Mouse (Mus musculus) urinary bladder, adult 2 months (tissue): ENCODE measurements around the gene Bok. TPM values are rescaled to one million over a fixed set of nuclear protein-coding genes. Genes with fewer than 3 reads are reported as not detected.

Source experiments
- DNase-seq: peaks from one replicate; pipeline ENCODE4 v3.0.0; 2022; ENCODE audit warnings: low spot score
- polyA plus RNA-seq: library from polyadenylated mRNA; depleted of rRNA; stranded (reverse); fragments of >200 nt; gene quantifications from 2 replicates; pipeline ENCODE4 v1.2.3, GENCODE M21; 2012; rRNA removed

Bok gene
- polyA plus RNA-seq, 1 experiment = 52.5 TPM

DNA sequence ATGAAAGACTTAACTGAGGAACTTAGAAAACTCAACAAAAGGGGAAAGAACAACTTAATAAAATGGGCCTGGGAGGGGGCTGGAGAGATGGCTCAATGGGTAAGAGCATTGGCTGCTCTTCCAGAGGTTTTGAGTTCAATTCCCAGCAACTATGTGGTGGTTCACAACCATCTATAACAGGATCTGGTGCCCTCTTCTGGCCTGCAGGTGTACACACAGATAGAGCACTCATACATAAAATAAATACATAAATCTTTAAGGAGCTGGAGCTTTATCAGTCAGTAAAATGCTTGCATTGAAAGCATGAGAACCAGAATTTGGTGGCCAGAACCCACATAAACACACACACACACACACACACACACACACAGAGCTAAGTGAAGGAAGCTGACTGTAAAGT is 57.5 kb downstream of the Bok start:
- DNase-seq = no peak

Other genes with a start within 250 kb of the Bok start
- gene Hdlbp, start 206.8 kb upstream of the Bok start, polyA plus RNA-seq = 134 and 137 TPM in 2 replicates
- 4.9 and 5.3 TPM in 2 replicates for gene Farp2, start 173.6 kb upstream of the Bok start, polyA plus RNA-seq
- 141 and 169 TPM in 2 replicates for gene Stk25, start 27.0 kb upstream of the Bok start, polyA plus RNA-seq
- 49.8 and 52.4 TPM in 2 replicates for gene Atg4b, start 65.8 kb downstream of the Bok start, polyA plus RNA-seq
- gene Thap4, start 69.2 kb downstream of the Bok start, polyA plus RNA-seq = 39.9 and 43.8 TPM in 2 replicates
- gene Dtymk, start 116.3 kb downstream of the Bok start, polyA plus RNA-seq = 79.3 and 111 TPM in 2 replicates
- 12.4 and 14.2 TPM in 2 replicates for gene Ing5, start 118.3 kb downstream of the Bok start, polyA plus RNA-seq
- 20.8 and 23.3 TPM in 2 replicates for gene D2hgdh, start 139.2 kb downstream of the Bok start, polyA plus RNA-seq
- 0.16 and 0.32 TPM in 2 replicates for gene Gal3st2, start 175.6 kb downstream of the Bok start, polyA plus RNA-seq
- gene Gal3st2b, start 232.7 kb downstream of the Bok start, polyA plus RNA-seq = 0.06 TPM in 1 of 2 replicates, not detected in the other